Mouse (Mus musculus) layer of hippocampus, postnatal 36 days (tissue): ENCODE results near the gene Defb15. TPM values are rescaled to one million over a fixed set of nuclear protein-coding genes. Genes with fewer than 3 reads are reported as not detected.
"Not testable (repeated sequence)": the region's sequence is repeated elsewhere in the genome, so short reads cannot be mapped to it uniquely, and the experiment has no call there.

Experiments
- DNase-seq, 2 experiments: peaks; one replicate each; pipeline ENCODE4 v3.0.0; 2022
- total RNA-seq, 2 experiments: library from RNA; stranded (reverse); gene quantifications; 2 replicates each; pipeline ENCODE4 v1.2.3; 2021

Defb15 gene
- total RNA-seq = not detected

- DNase-seq = no peak
Measured at GRCm38 (mm10) chr8:21932610-21933009, at the start of gene Defb15. Gene Defb15 (minus strand): TSS chr8:21932710.

- peak; percentile 4 to 9 for DNase-seq
Measured at GRCm38 (mm10) chr8:21981664-21982337, 49.3 kb upstream of the Defb15 start.

GRCm38 (mm10) chr8:21978193-21978592, 45.7 kb upstream of the Defb15 start:
- DNase-seq = peak in 1 of 2 experiments; percentile 12

GRCm38 (mm10) chr8:21969475-21969874, 37.0 kb upstream of the Defb15 start, which contains the start of gene Ccdc70:
Gene Ccdc70 (plus strand): TSS chr8:21969775.
- DNase-seq = no peak

- DNase-seq = no peak
Measured at GRCm38 (mm10) chr8:21966646-21967045, 34.1 kb upstream of the Defb15 start.

GRCm38 (mm10) chr8:21958414-21958813, 25.9 kb upstream of the Defb15 start, which contains the start of gene Fam90a1a:
Gene Fam90a1a (plus strand): TSS chr8:21958714.
- no peak for DNase-seq

- no peak for DNase-seq
Measured at GRCm38 (mm10) chr8:21956336-21956735, 23.8 kb upstream of the Defb15 start.

GRCm38 (mm10) chr8:21955321-21955720, 22.8 kb upstream of the Defb15 start:
- peak; percentile 6 to 38 for DNase-seq

- no peak for DNase-seq
Measured at GRCm38 (mm10) chr8:21947311-21948017, 15.0 kb upstream of the Defb15 start.

GRCm38 (mm10) chr8:21946462-21946861, 14.0 kb upstream of the Defb15 start, which contains the start of gene Defb13:
Gene Defb13 (plus strand): TSS chr8:21946762.
- DNase-seq = no peak

GRCm38 (mm10) chr8:21938052-21938451, 5.5 kb upstream of the Defb15 start, which contains the start of gene Defb35:
Gene Defb35 (plus strand): TSS chr8:21938352.
- DNase-seq = not testable (repeated sequence)

GRCm38 (mm10) chr8:21930754-21931153, 1.8 kb downstream of the Defb15 start:
- DNase-seq = not testable (repeated sequence)

- peak; percentile 12 to 23 for DNase-seq
Measured at GRCm38 (mm10) chr8:21915625-21916024, 16.9 kb downstream of the Defb15 start.

- DNase-seq = no peak
Measured at GRCm38 (mm10) chr8:21912554-21912953, 20.0 kb downstream of the Defb15 start.

- no peak for DNase-seq
Measured at GRCm38 (mm10) chr8:21911931-21912330, 20.6 kb downstream of the Defb15 start.

GRCm38 (mm10) chr8:21906290-21906689, 26.2 kb downstream of the Defb15 start, which contains the start of gene Defb11:
Gene Defb11 (minus strand): TSS chr8:21906412.
- not testable (repeated sequence) for DNase-seq

- not testable (repeated sequence) for DNase-seq
Measured at GRCm38 (mm10) chr8:21885321-21885720, 47.2 kb downstream of the Defb15 start, which contains the start of gene Defb9. Gene Defb9 (minus strand): TSS chr8:21885421.

Other genes with a start within 250 kb of the Defb15 start
- not detected for gene AY761184, start 229.1 kb downstream of the Defb15 start, total RNA-seq
- gene Defa24, start 198.2 kb downstream of the Defb15 start, total RNA-seq = not detected
- gene Defb50, start 109.2 kb downstream of the Defb15 start, total RNA-seq = not detected
- not detected for gene Defb2, start 92.8 kb downstream of the Defb15 start, total RNA-seq
- gene Defb10, start 73.8 kb downstream of the Defb15 start, total RNA-seq = not detected
- not detected for gene Defb9, start 47.3 kb downstream of the Defb15 start, total RNA-seq
- gene Defb11, start 26.3 kb downstream of the Defb15 start, total RNA-seq = not detected
- gene Defb35, start 5.6 kb upstream of the Defb15 start, total RNA-seq = not detected
- gene Defb13, start 14.1 kb upstream of the Defb15 start, total RNA-seq = not detected
- not detected for gene Fam90a1a, start 26.0 kb upstream of the Defb15 start, total RNA-seq
- not detected for gene Ccdc70, start 37.1 kb upstream of the Defb15 start, total RNA-seq
- 1 to 10 TPM; 1.9 to 2.1 TPM for gene Atp7b, start 127.6 kb upstream of the Defb15 start, total RNA-seq
- 10 to 100 TPM; 37.6 to 42.8 TPM for gene Alg11, start 128.0 kb upstream of the Defb15 start, total RNA-seq
- under 1 TPM; 0.22 to 0.28 TPM for gene Nek5, start 192.3 kb upstream of the Defb15 start, total RNA-seq
- 1 to 10 TPM; 2.3 to 3.2 TPM for gene Nek3, start 233.7 kb upstream of the Defb15 start, total RNA-seq